Mouse (Mus musculus) frontal cortex, adult (tissue): ENCODE measurements at regions not wholly inside any gene's neighbourhood (a gene's known extent, or its start where the extent isn't known, plus 50 kb on each side); places are given as distances from the start of the nearest gene placed in this dataset.

Experiments
- ATAC-seq: cut with Nextera tagmentation; 2 replicates; pipeline ENCODE4 v1.9.2; 2017; ENCODE audit warnings: mild to moderate bottlenecking, moderate library complexity, mixed read lengths; ENCODE audit not compliant: low TSS enrichment

- ATAC-seq = 0 out of 2 replicates have a peak, but pooled peaks have one; percentile 34
These were observed 1361.4 kb downstream of the Gsdmc2 start for GRCm38 (mm10) chr15:62483534-62483933.

- peak; percentile 55 for ATAC-seq
These were observed 1362.6 kb downstream of the Gsdmc2 start for GRCm38 (mm10) chr15:62482357-62482756.

GRCm38 (mm10) chr15:62477779-62478178, 1367.2 kb downstream of the Gsdmc2 start:
- ATAC-seq = no peak

DNA sequence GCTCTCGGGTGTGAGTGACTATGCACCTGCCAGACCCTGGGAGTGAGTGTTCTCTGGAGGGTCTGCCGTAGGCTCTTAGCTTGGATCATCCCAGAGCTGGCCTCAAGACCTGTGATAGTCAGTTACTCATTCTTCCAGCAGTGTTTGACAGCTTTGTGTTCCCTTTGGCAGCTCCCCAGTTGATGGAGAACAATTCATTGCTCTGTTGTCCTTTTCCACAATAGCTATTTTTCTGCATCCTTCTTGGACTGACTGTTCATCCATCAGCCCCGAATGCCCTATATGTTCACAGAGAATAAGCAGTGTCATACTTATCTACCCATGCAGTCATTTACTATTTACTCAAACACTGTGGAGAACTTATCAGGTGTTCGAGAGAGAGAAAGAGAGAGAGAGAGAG, 1368.5 kb downstream of the Gsdmc2 start:
- ATAC-seq = peak; percentile 55; the same call in 1 of the 2 replicates

- no peak for ATAC-seq
These were observed 1374.2 kb downstream of the Gsdmc2 start for GRCm38 (mm10) chr15:62470683-62471331.

DNA sequence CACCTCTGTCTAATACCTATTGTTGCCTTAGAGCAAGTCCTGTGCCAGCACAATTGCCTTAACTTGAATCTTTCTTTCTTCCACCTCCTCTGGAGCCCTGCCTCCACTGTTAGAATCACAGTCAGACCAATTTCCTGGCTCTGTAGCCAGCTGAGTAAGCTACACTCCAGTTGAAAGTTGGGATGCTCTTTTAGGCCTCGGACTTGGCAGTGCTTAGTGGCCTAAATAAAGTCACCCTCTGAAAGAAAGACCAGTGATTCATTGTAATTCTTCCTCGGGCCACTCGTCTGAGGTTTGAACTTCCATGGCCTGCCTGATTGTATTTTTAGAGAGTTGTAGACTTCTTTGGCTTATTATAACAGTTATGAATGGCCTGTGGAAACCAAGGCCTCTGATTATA, 1376.9 kb downstream of the Gsdmc2 start:
- ATAC-seq = no peak

DNA sequence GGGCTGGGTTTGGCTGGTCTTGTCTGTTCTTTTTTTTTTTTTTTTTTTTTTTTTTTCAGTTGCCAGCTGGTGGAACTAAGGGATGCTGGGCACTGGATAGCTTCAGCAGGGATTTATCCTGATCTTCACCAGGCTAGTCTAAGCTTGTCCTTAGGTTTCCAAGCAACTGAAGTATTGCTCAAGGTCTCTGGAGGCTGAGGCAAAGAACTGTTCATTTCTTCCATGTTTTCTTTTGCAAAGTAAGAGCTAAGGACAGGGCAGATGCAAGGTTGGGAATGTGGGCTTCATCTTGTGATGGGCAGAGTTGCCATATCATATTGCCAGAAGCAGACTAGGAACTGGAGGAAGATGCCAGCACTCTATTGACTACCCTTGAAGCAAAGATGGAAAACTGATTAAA, 1378.1 kb downstream of the Gsdmc2 start:
- ATAC-seq = no peak

DNA sequence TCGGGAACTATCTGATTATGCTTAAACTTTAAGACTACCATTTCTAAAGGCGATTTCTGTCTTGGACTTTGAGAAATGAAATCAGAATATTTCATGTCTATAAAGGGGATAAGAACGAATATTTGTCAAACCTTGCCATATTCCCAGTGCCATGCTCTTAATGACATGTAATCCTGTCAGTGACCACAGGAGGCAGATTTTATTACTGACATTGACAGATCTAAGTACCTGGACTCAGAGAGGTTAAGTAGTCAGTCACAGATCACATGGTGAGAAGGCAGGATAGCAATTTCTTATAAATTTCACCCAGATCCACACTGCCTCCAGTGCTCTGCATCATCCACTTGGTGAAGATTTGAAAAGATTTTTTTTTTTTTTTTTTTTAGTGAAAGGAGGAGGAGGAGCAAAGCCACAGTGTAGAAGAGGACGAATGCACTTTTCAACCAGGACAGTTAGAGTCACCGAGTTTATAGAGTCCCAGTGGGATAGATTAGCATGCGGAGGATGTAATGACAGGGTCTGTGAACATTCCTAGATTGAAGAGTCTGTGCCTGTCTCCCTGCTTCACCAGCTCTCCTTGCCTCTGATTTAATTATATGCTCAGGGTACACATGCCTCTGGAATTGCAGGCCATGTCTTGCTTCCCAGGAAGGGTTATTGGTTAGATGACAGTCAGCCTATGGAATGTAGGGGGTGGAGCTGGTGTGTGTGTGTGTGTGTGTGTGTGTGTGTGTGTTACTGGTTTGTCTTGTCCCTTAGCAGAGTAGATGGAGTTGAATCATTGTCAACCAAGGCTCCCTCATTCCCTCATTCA, 1379.7 kb downstream of the Gsdmc2 start:
- no peak for ATAC-seq

DNA sequence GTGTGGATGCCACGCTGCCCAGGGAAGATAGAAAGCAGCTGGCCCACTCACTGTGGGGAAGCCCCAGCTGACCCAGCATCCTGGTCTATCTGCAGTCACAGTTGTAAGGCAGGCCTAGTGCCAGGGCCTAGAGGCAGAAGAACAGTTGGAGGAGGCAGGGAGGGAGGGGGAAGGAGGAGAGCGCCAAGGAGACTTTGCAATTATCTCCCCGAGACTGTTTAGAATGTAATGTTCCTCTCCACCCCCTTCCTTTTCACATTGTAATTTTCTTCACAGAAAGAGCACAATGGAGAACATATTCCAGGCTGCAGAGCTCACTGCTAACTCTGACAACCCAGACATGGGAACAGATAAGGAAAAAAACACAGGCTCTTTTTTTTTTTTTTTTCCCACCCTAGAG, 1382.3 kb downstream of the Gsdmc2 start:
- ATAC-seq = peak; percentile 99

DNA sequence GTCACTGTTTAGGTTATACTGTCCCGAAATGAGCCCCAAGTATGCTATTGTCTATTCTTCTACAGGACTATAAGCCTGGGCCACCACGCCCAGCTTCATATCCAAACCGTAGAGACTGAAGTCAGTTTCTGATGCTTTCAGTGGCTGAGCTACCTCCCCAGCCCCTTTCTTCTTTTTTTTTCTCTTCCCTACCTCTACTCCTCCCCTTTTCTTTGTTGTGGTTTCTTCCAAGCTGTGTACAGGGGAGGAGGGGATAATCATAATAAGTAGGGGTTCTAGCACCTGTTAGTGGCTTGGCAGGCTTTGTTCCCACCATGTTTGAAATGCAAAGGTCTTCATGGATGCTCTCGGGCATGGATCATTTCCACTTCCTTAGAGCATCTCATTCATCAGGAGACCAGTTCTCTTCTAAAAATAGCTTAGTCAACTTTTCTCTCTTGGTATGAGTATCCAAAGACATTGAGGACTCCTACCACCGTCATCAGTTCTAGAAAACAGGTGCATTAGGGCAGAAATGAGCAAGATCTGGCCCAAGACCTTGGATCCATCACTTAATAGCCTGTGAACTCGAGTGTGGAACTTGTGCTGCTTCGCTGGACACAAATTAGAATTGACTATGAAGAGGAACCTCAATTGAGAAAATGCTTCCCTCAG, 1383.5 kb downstream of the Gsdmc2 start:
- no peak for ATAC-seq

GRCm38 (mm10) chr15:62460724-62461123, 1384.3 kb downstream of the Gsdmc2 start:
- no peak for ATAC-seq

DNA sequence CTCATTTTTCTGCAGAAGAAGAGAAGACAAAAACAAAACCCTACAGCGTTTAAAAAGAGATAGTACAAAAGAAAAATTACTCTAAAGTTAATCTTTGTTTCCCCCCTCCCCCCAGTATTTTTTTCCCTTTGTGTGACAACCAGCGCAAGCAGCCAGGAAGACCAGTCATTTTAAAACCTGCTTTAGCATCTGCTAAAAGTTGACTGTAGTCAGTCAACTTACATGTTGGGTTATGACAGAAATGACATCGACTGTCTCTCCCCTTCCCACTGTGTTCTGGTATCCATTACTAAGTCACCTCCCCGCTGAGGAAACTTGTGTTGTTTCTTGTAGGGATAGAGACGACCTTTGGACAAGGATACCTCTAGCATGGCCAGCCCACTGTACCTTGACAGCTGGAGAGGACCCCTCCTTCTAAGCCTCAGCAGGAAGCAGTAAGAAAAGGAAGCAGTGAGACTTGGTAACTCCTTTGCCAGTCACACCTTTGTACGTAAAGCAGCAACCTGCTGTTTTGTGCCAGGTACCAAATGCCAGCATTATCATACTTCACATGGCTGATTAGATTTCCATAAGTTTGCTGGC, 1384.9 kb downstream of the Gsdmc2 start:
- no peak for ATAC-seq

GRCm38 (mm10) chr15:62457990-62458389, 1387.0 kb downstream of the Gsdmc2 start:
- no peak for ATAC-seq

DNA sequence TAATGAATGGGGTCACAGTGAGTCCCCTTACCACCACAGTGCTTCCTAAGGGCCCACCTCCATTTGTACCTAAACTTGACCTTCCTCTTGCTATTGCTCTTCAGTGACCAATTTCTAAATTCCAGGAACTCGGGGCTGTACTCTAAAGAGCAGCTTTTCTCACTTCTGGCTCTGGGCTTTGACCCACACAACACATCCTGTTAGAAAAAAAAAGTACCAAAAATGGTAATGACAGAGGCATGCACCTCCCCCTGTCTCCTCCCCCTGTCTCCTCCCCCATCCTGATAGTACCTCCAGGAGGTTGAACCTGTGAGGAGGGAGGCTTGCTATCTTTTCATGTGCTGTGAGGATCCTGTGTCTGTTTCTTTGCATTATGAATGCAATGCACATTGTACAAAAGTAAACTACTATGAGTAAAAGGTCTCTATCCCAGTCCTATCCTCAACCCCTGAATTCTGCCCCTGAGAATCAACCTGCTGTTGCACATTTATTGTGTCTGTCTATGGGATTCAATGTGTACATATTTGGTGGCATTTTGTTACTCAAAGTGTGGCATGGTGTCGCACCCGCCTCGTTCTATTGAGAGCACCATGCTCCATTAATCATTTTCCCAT, 1387.8 kb downstream of the Gsdmc2 start:
- ATAC-seq = no peak

DNA sequence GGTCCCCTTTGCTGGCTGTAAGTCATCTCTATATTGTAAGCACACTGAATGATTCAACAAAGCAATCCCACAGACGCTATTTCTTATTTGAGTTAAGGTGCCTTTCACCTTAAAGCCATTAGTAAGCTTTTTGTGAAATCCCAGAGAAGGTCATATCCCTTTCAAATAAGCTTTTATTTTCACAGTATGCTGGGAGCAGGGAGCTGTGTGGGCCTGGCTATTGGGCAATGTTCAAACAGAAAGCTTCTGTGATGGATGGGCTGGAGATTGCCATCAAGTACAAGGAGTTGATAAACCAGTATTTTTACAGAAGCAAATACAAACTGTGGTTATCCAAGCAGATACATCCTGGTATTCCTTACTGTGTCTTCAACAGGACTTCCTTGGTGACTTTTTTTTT, 1389.0 kb downstream of the Gsdmc2 start:
- no peak for ATAC-seq

DNA sequence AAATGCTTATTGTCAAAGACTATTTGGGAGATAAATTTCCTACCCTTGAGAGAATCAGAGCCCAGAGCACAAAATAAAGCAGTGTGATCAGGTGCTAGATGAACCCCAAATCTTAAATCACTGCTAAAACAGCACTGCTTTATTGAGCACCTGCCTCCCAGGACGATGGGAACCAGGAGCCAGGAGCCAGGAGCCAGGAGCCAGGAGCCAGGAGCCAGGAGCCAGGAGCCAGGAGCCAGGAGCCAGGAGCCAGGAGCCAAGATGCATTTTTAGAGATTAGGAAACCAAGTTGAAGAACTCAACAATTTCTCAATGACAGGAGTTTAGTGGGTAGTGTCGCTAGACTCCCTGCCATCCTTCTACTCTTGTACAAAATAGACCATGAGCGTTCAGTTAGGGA, 1396.9 kb downstream of the Gsdmc2 start:
- peak; percentile 69 for ATAC-seq

GRCm38 (mm10) chr15:62439211-62439610, 1405.8 kb downstream of the Gsdmc2 start:
- ATAC-seq = no peak

- no peak for ATAC-seq
These were observed 1408.3 kb downstream of the Gsdmc2 start for GRCm38 (mm10) chr15:62436631-62437030.

GRCm38 (mm10) chr15:62435141-62435680, 1409.8 kb downstream of the Gsdmc2 start:
- ATAC-seq = no peak

GRCm38 (mm10) chr15:62432742-62433245, 1412.2 kb downstream of the Gsdmc2 start:
- no peak for ATAC-seq

GRCm38 (mm10) chr15:62431150-62431678, 1413.8 kb downstream of the Gsdmc2 start:
- ATAC-seq = no peak
